Mouse (Mus musculus): Measurements from ENCODE around the gene Tmem14a. TPM values are rescaled to one million over a fixed set of nuclear protein-coding genes. Genes with fewer than 3 reads are reported as not detected.
"Not testable (repeated sequence)": the region's sequence is repeated elsewhere in the genome, so short reads cannot be mapped to it uniquely, and the experiment has no call there.

Tmem14a gene
- polyA plus RNA-seq, 1 experiment: 1.7 TPM

- TF ChIP-seq POLR2A (IDR thresholded peaks at IDR 0.05; ENCODE audit: borderline replicate concordance, control insufficient read depth, low read depth, low read length) (no peak), CTCF (IDR thresholded peaks at IDR 0.05; ENCODE audit: control insufficient read depth, insufficient read depth, low read length) (no peak)
- peaks cover 2% of the 10 kb centered on the region for H3K4me1 ChIP-seq (ENCODE audit: control insufficient read depth, insufficient read depth, low read length)
- H3K4me3 ChIP-seq (replicated peaks; ENCODE audit: control insufficient read depth, low read depth, low read length): no peak overlapping the region
- H3K27ac ChIP-seq (ENCODE audit: control insufficient read depth, insufficient read depth, low read depth, low read length, poor library complexity): no peak overlapping the region
- WGBS: 76% methylated on average over 6 of the region's 6 CpGs
These were observed 54.7 kb downstream of the Tmem14a start for GRCm38 (mm10) chr1:21273091-21273490.

DNA sequence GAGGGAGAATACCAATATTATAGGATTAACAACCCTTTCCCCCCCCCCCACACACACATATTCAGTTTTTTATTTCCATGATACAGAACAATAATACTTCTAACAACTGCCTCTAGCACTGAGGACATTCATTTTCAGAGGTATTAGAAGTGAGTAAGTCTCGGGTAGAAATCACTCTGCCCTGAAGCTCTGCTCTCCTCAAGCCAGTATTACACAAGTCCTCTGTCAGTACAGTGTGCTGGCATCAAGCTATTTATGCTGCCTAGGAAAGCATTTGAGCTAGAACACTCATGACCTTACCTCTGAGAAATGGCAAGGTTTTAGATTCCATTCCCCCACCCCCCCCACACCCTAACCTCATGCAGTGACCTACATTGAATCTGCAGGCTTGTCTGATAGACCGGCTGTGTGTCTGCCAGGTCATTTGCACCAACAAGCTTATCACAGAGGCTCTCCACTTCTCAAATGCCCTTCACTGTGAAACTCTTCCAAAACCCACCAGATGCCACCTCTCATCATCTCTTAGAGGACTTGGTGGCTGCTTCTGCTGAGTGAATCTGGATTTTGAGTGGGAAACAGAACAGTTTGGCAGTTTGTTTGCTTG is 56.2 kb downstream of the Tmem14a start:
- WGBS: 79% methylated on average over 2 of the region's 2 CpGs
- TF ChIP-seq CTCF (IDR thresholded peaks at IDR 0.05; ENCODE audit: control insufficient read depth, insufficient read depth, low read length) (no peak), POLR2A (IDR thresholded peaks at IDR 0.05; ENCODE audit: borderline replicate concordance, control insufficient read depth, low read depth, low read length) (no peak)
- peaks cover 2% of the 10 kb centered on the region for H3K4me1 ChIP-seq (ENCODE audit: control insufficient read depth, insufficient read depth, low read length)
- H3K27ac ChIP-seq (ENCODE audit: control insufficient read depth, insufficient read depth, low read depth, low read length, poor library complexity): no peak overlapping the region
- no peak overlapping the region for H3K4me3 ChIP-seq (replicated peaks; ENCODE audit: control insufficient read depth, low read depth, low read length)

DNA sequence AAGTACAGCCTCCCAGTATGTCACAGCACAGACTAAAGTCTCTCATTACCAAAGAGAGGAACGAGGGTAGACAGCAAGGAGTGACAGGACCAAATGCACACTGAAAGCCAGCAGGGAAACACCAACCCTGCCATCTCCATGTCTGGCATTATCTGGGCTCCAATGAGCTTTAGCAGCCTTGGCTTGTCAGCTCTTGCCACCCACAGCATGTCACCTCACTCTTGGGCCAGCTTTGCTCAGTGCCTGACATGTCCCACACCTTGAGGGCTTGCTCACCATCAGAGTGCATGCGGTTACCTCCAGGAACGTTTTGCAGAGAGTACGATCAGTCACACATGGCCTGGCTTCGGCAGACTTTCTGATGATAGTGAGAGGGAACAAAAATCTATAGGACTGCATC is 57.0 kb downstream of the Tmem14a start:
- H3K4me1 ChIP-seq (ENCODE audit: control insufficient read depth, insufficient read depth, low read length); H3K27ac ChIP-seq (ENCODE audit: control insufficient read depth, insufficient read depth, low read depth, low read length, poor library complexity): not testable (repeated sequence)
- WGBS: 75% methylated on average over 5 of the region's 5 CpGs

GRCm38 (mm10) chr1:21276158-21276557 is 57.8 kb downstream of the Tmem14a start:
- WGBS: 16% methylated on average over 2 of the region's 2 CpGs
- not testable (repeated sequence) for H3K4me3 ChIP-seq (replicated peaks; ENCODE audit: control insufficient read depth, low read depth, low read length)

More for the DNA sequence above, 57.0 kb downstream of the Tmem14a start:
- not testable (repeated sequence) for H3K4me3 ChIP-seq (replicated peaks; ENCODE audit: control insufficient read depth, low read depth, low read length)

More at GRCm38 (mm10) chr1:21276158-21276557, 57.8 kb downstream of the Tmem14a start:
- H3K27ac ChIP-seq (ENCODE audit: control insufficient read depth, insufficient read depth, low read depth, low read length, poor library complexity); H3K4me1 ChIP-seq (ENCODE audit: control insufficient read depth, insufficient read depth, low read length): not testable (repeated sequence)

Other genes starting within 250 kb of the Tmem14a start
- 3.1 and 6.7 TPM in 2 replicates for gene Tram2, start 139.3 kb upstream of the Tmem14a start, polyA plus RNA-seq (2011; ENCODE audit: insufficient read depth, insufficient read length, low replicate concordance, missing spikeins)
- gene Gsta3, start 22.0 kb downstream of the Tmem14a start, polyA plus RNA-seq (2011; ENCODE audit: insufficient read depth, insufficient read length, low replicate concordance, missing spikeins): 2.9 and 11.5 TPM in 2 replicates
- gene Khdc1a, start 131.1 kb downstream of the Tmem14a start, polyA plus RNA-seq (2011; ENCODE audit: insufficient read depth, insufficient read length, low replicate concordance, missing spikeins): not detected in 2 replicates
- gene Khdc1c, start 149.8 kb downstream of the Tmem14a start, polyA plus RNA-seq (2011; ENCODE audit: insufficient read depth, insufficient read length, low replicate concordance, missing spikeins): not detected in 2 replicates
- not detected in 2 replicates for gene Khdc1b, start 165.0 kb downstream of the Tmem14a start, polyA plus RNA-seq (2011; ENCODE audit: insufficient read depth, insufficient read length, low replicate concordance, missing spikeins)

Data from bone marrow, adult 2 months (tissue).